Mouse (Mus musculus): ENCODE measurements around the gene Sgce.

Gene Sgce

DNA sequence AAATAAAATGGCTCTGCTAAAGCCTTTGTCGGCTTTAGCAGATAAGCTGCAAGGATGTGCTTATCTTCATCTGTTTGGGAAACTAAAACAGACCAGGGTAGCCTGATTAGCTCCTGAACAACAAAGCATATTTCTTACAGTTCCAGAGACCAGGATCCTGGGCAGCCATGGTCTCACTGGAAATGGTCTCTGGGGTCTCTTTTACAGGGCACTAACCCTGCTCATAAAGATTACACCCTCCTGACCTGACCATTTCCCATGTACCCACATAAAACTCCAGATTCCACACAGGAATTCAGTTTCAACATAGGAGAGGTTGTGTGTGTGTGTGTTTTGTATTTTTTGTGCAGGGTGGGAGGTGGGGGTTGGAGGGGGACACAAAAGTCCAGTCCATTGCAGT lies 112.2 kb downstream of the Sgce start:
- no peak for DNase-seq

DNA sequence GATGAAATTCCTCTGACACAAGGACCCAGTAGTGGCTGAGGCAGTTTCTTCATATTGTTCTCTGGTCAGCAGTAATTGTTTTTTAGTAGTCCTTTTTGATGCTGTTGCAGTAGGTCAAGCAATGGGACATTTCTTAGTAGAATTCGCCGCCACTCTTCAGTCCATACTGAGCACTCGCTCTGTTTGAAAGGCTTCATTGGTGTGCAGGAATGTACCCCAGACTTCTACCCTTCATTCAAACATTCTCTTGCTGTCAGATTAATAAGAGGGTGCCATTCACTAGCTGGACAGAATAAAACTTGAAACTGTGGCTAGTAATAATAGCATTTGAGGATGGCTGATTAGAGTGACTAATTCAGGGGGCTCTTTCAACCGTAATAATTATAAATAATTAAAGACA lies 113.8 kb downstream of the Sgce start:
- DNase-seq = no peak

DNA sequence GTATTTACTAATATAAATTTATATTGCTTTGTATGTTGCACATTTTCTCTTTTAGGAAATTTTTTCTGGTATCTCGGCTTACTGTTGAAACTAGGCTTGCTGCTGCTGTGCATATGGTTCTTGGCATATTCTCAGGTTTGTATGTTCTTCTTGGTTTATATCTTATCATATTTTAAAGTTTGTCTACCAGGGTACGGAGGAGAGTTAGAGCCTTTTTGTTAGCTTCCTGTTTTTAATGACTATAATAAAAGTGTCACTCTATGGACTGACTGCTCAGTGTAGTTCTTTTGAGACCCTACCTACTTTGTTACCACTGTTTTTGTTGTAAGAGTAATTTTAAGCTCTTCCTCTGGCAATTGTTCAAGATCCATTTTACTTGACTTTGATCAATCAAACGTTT lies 115.5 kb downstream of the Sgce start:
- no peak for DNase-seq
